Mouse (Mus musculus) lung, embryonic 15.5 days (tissue): ENCODE results near the gene Sun1. TPM values are rescaled to one million over a fixed set of nuclear protein-coding genes. Genes with fewer than 3 reads are reported as not detected.
A peak's percentile ranks its signal among the peaks of the same experiment; 100 is the strongest.

Source experiments
- ATAC-seq: fragments of 200-750 bp; cut with Nextera tagmentation; 2 replicates; pipeline ENCODE4 v1.8.0; 2017; ENCODE audit warnings: moderate number of reproducible peaks, borderline replicate concordance; ENCODE audit not compliant: low FRiP score, low TSS enrichment; ENCODE audit errors: extremely low read depth
- H3K27ac ChIP-seq: fragments of 300-500 bp; sonication (generic); 2 replicates; pipeline ENCODE4 v1.5.1; 2015; ENCODE audit warnings: moderate library complexity, mild to moderate bottlenecking, inconsistent platforms
- H3K27me3 ChIP-seq: fragments of 300-500 bp; sonication (generic); 2 replicates; pipeline ENCODE4 v1.6.1; 2015; ENCODE audit warnings: inconsistent platforms
- H3K36me3 ChIP-seq: fragments of 300-500 bp; sonication (generic); 2 replicates; pipeline ENCODE4 v1.6.1; 2015; ENCODE audit warnings: inconsistent platforms
- H3K4me1 ChIP-seq: fragments of 300-500 bp; sonication (generic); 2 replicates; pipeline ENCODE4 v1.6.1; 2015; ENCODE audit warnings: inconsistent platforms
- H3K4me2 ChIP-seq: fragments of 300-500 bp; sonication (generic); 2 replicates; pipeline ENCODE4 v1.6.1; 2015; ENCODE audit warnings: inconsistent platforms, mild to moderate bottlenecking, moderate library complexity
- H3K4me3 ChIP-seq: fragments of 300-500 bp; sonication (generic); 2 replicates; pipeline ENCODE4 v1.5.1; 2015; ENCODE audit warnings: mild to moderate bottlenecking, inconsistent platforms
- H3K9ac ChIP-seq: fragments of 300-500 bp; sonication (generic); 2 replicates; pipeline ENCODE4 v1.6.1; 2015; ENCODE audit warnings: inconsistent platforms
- H3K9me3 ChIP-seq: fragments of 300-500 bp; sonication (generic); 2 replicates; pipeline ENCODE4 v1.6.1; 2016; ENCODE audit warnings: inconsistent platforms
- WGBS: fragments of 180-500 bp; shearing (Covaris S2); methylation state at CpG from one replicate; pipeline ENCODE4 v1.1.7; 2015; 5-methylcytosine and 5-hydroxymethylcytosine counted together
- polyA plus RNA-seq: library from polyadenylated mRNA; unstranded; fragments of >200 nt; fragmentation: Nextera tagmentation; extraction: Ambion mirVana; gene quantifications from 2 replicates; pipeline ENCODE4 v1.2.1, GENCODE M21; 2015

Gene Sun1
- 48.7 and 52.7 TPM in 2 replicates for polyA plus RNA-seq

- WGBS = under 1% methylated on average over 62 of the region's 64 CpGs
- Histone ChIP-seq H3K27me3 (no peaks in the 10 kb centered on the region), H3K36me3 (no peaks in the 10 kb centered on the region), H3K9me3 (no peaks in the 10 kb centered on the region), H3K4me2 (peak within 1 kb of the TSS; percentile 95), H3K4me1 (peaks cover 25% of the 10 kb centered on the region), H3K27ac (peak within 1 kb of the TSS; percentile 83), H3K9ac (peak within 1 kb of the TSS; percentile 86), H3K4me3 (peak within 1 kb of the TSS; percentile 93)
- ATAC-seq = peak; percentile 98
Measured at GRCm38 (mm10) chr5:139199995-139200769, at the start of gene Sun1. TSS of gene Sun1 (plus strand) at chr5:139200637.

GRCm38 (mm10) chr5:139160899-139161298 lies 39.5 kb upstream of the Sun1 start:
- Histone ChIP-seq H3K9ac (no peak overlapping the region), H3K4me3 (no peak overlapping the region), H3K4me1 (no peaks in the 10 kb centered on the region), H3K4me2 (no peak overlapping the region), H3K27ac (no peak overlapping the region), H3K9me3 (no peaks in the 10 kb centered on the region), H3K27me3 (no peaks in the 10 kb centered on the region), H3K36me3 (peaks cover 50% of the 10 kb centered on the region)
- WGBS = 82% methylated on average over 8 of the region's 8 CpGs
- no peak for ATAC-seq

- H3K4me3 ChIP-seq = no peak overlapping the region
- H3K4me1 ChIP-seq = no peaks in the 10 kb centered on the region
- no peaks in the 10 kb centered on the region for H3K9me3 ChIP-seq
- no peaks in the 10 kb centered on the region for H3K27me3 ChIP-seq
- no peak for ATAC-seq
- no peak overlapping the region for H3K27ac ChIP-seq
- 68% methylated on average over 10 of the region's 10 CpGs for WGBS
- peaks cover 43% of the 10 kb centered on the region for H3K36me3 ChIP-seq
- H3K9ac ChIP-seq = no peak overlapping the region
- no peak overlapping the region for H3K4me2 ChIP-seq
Measured at GRCm38 (mm10) chr5:139161632-139162031, 38.8 kb upstream of the Sun1 start.

GRCm38 (mm10) chr5:139166781-139167361 lies 33.6 kb upstream of the Sun1 start:
- ATAC-seq = no peak
- WGBS = 74% methylated on average over 6 of the region's 6 CpGs

GRCm38 (mm10) chr5:139167548-139167947 lies 32.9 kb upstream of the Sun1 start:
- H3K4me2 ChIP-seq = no peak overlapping the region
- peaks cover 61% of the 10 kb centered on the region for H3K36me3 ChIP-seq
- no peak overlapping the region for H3K27ac ChIP-seq
- H3K9ac ChIP-seq = no peak overlapping the region
- whole genome bisulfite sequencing = 69% methylated on average over 1 of the region's 1 CpGs
- ATAC-seq = no peak
- H3K4me3 ChIP-seq = no peak overlapping the region
- no peaks in the 10 kb centered on the region for H3K4me1 ChIP-seq
- no peaks in the 10 kb centered on the region for H3K9me3 ChIP-seq
- H3K27me3 ChIP-seq = no peaks in the 10 kb centered on the region

More at GRCm38 (mm10) chr5:139166781-139167361, 33.6 kb upstream of the Sun1 start:
- Histone ChIP-seq H3K4me2 (no peak overlapping the region), H3K27me3 (no peaks in the 10 kb centered on the region), H3K27ac (no peak overlapping the region), H3K36me3 (peaks cover 59% of the 10 kb centered on the region), H3K9me3 (no peaks in the 10 kb centered on the region), H3K9ac (no peak overlapping the region), H3K4me1 (no peaks in the 10 kb centered on the region), H3K4me3 (no peak overlapping the region)

- Histone ChIP-seq H3K4me1 (peaks cover 7% of the 10 kb centered on the region; the same call in 1 of the 2 replicates), H3K36me3 (peaks cover 42% of the 10 kb centered on the region), H3K27me3 (no peaks in the 10 kb centered on the region), H3K9ac (no peak overlapping the region), H3K4me2 (no peak overlapping the region), H3K4me3 (no peak overlapping the region), H3K9me3 (no peaks in the 10 kb centered on the region), H3K27ac (no peak overlapping the region)
- ATAC-seq = no peak
- 90% methylated on average over 4 of the region's 4 CpGs for WGBS
Measured at GRCm38 (mm10) chr5:139171929-139172328, 28.5 kb upstream of the Sun1 start.

GRCm38 (mm10) chr5:139174141-139174540 lies 26.3 kb upstream of the Sun1 start:
- no peak overlapping the region for H3K9ac ChIP-seq
- H3K9me3 ChIP-seq = no peaks in the 10 kb centered on the region
- H3K4me2 ChIP-seq = no peak overlapping the region
- H3K27ac ChIP-seq = peak overlapping the region; percentile 41; the same call in 1 of the 2 replicates
- peaks cover 7% of the 10 kb centered on the region; the same call in 1 of the 2 replicates for H3K4me1 ChIP-seq
- 0 out of 2 replicates have a peak, but pooled peaks have one; percentile 28 for ATAC-seq
- H3K36me3 ChIP-seq = peaks cover 47% of the 10 kb centered on the region
- no peak overlapping the region for H3K4me3 ChIP-seq
- WGBS = 45% methylated on average over 10 of the region's 10 CpGs
- no peaks in the 10 kb centered on the region for H3K27me3 ChIP-seq

- H3K27me3 ChIP-seq = no peaks in the 10 kb centered on the region
- ATAC-seq = 0 out of 2 replicates have a peak, but pooled peaks have one; percentile 27
- H3K4me3 ChIP-seq = no peak overlapping the region
- H3K4me1 ChIP-seq = peaks cover 7% of the 10 kb centered on the region; the same call in 1 of the 2 replicates
- WGBS = 56% methylated on average over 8 of the region's 10 CpGs
- H3K9ac ChIP-seq = no peak overlapping the region
- H3K4me2 ChIP-seq = no peak overlapping the region
- H3K9me3 ChIP-seq = no peaks in the 10 kb centered on the region
- H3K27ac ChIP-seq = peak overlapping the region; percentile 41; the same call in 1 of the 2 replicates
- peaks cover 43% of the 10 kb centered on the region for H3K36me3 ChIP-seq
Measured at GRCm38 (mm10) chr5:139174556-139175547, 25.6 kb upstream of the Sun1 start.

- Histone ChIP-seq H3K4me3 (no peak overlapping the region), H3K36me3 (peaks cover 35% of the 10 kb centered on the region), H3K27ac (no peak overlapping the region), H3K9me3 (no peaks in the 10 kb centered on the region), H3K4me2 (no peak overlapping the region), H3K9ac (no peak overlapping the region), H3K27me3 (no peaks in the 10 kb centered on the region), H3K4me1 (peaks cover 5% of the 10 kb centered on the region; the same call in 1 of the 2 replicates)
- peak; percentile 70; the same call in 1 of the 2 replicates for ATAC-seq
- 24% methylated on average over 11 of the region's 11 CpGs for WGBS
Measured at GRCm38 (mm10) chr5:139178895-139179631, 21.4 kb upstream of the Sun1 start.

GRCm38 (mm10) chr5:139183131-139183530 lies 17.3 kb upstream of the Sun1 start:
- Histone ChIP-seq H3K4me2 (no peak overlapping the region), H3K27ac (no peak overlapping the region), H3K27me3 (no peaks in the 10 kb centered on the region), H3K9me3 (no peaks in the 10 kb centered on the region), H3K4me3 (no peak overlapping the region), H3K9ac (no peak overlapping the region), H3K36me3 (peaks cover 44% of the 10 kb centered on the region; the same call in 1 of the 2 replicates), H3K4me1 (no peaks in the 10 kb centered on the region)
- WGBS = 83% methylated on average over 2 of the region's 2 CpGs
- ATAC-seq = no peak

GRCm38 (mm10) chr5:139183601-139184000 lies 16.8 kb upstream of the Sun1 start:
- Histone ChIP-seq H3K36me3 (peaks cover 41% of the 10 kb centered on the region; the same call in 1 of the 2 replicates), H3K27me3 (no peaks in the 10 kb centered on the region), H3K27ac (no peak overlapping the region), H3K4me1 (no peaks in the 10 kb centered on the region), H3K4me2 (no peak overlapping the region), H3K9ac (no peak overlapping the region), H3K4me3 (no peak overlapping the region), H3K9me3 (no peaks in the 10 kb centered on the region)
- WGBS = 88% methylated on average over 9 of the region's 9 CpGs
- no peak for ATAC-seq
